Mouse (Mus musculus) adrenal gland, postnatal 14 days (tissue): ENCODE data around the gene Opcml. TPM values are rescaled to one million over a fixed set of nuclear protein-coding genes. Genes with fewer than 3 reads are reported as not detected.

ENCODE experiments used
- DNase-seq: peaks from one replicate; pipeline ENCODE4 v3.0.0; 2021; ENCODE audit warnings: mixed read lengths
- total RNA-seq: library from RNA; stranded (reverse); gene quantifications from 2 replicates; pipeline ENCODE4 v1.2.3, GENCODE M21; 2021

Gene Opcml
- total RNA-seq, 1 experiment from 2014 or later: 1.4 TPM

DNA sequence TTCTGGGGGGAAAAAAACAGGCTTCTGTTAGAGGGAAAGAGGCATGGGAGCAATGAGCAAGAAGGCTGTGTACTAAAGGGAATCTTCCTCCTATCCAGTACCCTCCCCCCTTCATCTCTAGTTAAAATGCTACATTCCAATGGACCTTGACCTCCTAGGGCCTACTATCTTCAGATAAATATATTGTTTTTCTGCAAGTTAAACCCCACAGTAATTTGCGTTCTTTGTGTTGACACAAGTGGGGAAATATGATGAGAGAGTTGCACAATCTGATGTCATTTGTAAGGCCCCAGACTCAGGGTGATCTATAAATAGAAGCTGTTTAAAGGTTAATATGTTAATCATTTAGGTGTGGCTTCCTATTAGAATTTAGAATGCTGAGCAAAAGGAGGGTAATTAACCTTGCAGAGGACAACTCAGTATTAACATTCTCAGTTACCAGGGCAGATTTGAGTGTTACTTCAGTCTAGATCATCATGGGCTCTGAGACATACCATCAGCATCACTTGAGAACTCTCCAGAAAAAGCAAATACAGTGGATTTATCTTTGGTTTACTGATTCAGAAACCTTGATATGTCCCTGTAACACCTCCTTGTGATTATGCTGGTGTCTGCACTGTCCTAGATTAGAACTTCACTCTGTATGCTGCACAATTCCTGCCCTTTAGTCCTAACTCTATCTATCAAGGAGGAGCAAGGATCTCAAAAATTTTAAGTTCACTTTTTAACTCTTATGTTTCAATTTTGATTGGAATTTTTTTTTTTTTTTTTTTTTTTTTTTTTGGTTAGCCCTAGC lies 762.0 kb downstream of the Opcml start:
- no peak for DNase-seq

DNA sequence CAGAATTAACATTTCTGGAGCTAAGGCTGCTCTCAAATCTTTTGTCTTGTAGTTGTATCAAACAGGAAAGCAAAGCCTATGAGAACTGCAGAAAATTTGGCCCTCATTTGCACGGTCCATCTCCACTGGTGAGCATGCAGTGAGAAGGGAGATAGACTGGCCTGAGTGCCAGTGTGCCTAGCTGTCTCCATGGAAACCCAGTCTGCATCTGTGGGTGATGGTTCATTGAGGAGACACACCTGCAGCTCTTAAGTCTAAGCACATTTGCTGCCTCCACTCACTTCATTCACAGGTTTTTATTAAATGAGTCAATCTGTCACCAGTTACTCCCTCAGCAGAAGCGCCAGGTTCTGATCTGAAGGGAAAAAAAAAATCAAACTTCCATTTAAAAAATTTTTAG lies 768.1 kb downstream of the Opcml start:
- no peak for DNase-seq

DNA sequence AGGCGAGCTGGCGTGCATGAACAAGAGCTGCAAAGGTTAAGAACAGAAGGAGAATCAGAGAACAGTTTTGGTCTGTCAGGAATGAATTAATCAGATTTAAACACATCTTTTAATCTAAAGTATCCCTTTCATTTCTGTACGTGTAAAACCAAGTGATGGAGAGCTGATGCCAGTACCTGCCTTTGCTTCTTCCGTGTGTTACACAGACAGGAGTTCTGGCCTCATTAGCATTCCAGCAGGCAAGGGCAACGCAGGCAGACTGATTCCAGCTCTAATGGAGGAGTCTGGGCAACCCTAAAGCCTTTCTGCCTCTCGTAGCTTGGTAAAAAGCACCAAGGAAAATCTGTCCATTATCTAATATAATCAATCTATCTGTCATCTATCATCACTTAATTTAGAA lies 771.2 kb downstream of the Opcml start:
- DNase-seq: no peak

DNA sequence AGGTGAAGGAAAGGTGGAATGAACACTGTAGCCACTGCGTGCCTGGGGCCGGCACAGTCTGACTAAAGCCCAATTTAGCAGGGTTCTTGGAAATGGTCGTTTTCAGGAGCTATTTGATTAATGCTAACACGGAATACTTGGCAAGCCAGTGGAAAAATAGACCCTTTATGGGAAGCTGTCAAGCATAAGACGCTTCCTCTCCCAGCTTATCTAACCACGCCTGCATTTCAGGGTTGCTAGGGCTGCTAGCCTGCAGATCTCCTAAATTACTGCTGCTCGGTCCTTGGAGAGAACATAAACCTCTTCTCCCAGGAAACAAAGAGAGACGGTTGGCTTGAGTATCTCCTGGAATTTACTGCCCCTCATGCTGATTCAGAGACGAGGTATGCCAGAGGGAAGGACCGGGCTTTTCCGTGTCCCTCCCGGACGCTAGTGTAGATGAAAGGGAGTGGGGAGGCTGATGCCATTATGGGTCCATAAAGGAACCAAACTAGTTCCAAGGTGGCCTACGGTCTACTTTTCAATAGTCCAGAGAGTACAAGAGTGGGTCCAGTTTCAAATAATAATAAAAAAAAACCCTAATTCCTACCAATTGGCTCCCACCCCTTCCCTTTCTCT lies 772.6 kb downstream of the Opcml start:
- DNase-seq: no peak

GRCm38 (mm10) chr9:28569041-28569522 lies 778.5 kb downstream of the Opcml start:
- no peak for DNase-seq

DNA sequence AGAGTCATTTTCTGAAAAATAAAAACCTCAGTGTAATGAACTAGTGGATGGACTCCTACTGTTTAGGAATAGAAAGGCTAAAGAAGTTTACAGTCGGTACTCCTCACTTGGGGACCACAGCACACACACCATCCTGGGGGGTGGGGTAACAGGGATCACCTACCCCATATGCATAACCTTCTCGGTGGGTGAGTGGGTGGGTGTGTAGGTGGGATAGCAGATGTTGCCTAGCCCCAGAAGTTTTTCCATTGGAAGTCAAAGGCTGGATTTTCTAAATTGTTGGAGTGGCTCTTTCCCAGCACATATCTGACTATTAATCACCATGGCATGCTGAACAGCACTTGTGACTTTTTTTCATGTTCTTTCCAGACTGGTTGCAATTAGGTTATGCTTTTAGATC lies 779.2 kb downstream of the Opcml start:
- DNase-seq: no peak

DNA sequence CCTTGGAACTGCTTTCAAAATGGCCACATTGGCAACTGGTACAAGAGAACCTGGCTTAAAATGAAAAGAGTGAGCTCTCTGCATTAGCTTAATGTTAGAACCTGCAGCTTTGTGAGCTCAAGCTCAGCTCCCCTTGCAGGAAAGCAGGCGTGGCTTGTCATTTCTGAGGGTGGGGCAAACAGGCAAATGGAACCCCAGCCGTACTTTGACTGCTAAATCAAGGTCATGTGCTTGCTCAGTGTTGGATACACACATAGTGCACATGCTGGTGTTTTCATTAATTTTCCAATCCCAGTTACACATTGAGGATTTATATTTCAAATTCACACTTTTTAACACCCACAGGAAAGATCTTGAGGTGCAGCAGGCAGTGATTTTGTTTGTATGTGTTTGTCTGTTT lies 781.1 kb downstream of the Opcml start:
- DNase-seq: no peak

DNA sequence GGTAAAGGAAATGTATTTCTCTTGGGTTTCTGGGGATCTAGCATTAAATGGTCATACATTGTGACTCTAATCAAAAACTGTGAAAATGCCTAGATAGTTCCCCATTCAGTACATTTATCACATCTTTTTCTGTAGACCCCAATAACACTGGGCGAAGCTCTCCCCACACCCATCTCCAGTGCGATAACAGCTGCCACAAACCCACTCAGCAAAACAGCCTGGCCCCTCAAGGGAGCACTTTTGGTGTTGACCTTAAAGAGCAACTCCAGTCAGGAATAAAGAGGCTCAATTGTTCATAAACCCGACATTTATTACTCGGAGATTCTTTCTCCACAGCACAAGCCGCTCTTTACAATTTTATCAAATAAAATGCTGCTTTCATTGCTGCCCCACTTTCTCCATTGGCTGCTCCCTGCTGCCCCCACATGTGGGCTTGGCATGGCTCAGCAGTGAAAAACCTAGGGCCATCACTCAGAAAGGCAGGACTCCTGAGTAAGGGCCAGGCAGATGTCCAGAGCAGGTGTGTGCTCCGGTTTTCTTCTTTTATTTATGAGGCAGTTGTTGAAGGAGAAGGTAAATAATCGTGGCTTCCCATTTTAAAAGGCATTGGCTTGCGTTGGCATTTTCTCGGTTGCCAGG lies 781.7 kb downstream of the Opcml start:
- DNase-seq: no peak

DNA sequence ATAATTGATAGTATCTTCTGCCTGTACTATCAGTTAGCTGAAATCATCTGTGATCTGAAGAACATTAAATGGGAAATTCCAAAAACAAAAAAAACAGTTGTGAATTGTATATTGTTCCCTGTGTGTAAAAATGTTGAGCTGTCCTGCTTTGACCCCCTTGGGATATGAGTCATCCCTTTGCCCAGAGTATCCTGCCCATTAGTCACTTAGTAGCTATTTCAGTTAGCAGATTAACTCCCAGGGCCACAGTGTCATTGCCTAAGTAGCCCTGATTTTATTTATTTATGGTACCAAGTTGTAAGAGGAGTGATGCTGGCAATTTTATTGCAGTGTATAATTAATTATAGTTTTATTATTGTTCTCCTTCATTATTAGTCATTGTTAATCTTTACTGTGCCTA lies 788.2 kb downstream of the Opcml start:
- peak; percentile 15 for DNase-seq

DNA sequence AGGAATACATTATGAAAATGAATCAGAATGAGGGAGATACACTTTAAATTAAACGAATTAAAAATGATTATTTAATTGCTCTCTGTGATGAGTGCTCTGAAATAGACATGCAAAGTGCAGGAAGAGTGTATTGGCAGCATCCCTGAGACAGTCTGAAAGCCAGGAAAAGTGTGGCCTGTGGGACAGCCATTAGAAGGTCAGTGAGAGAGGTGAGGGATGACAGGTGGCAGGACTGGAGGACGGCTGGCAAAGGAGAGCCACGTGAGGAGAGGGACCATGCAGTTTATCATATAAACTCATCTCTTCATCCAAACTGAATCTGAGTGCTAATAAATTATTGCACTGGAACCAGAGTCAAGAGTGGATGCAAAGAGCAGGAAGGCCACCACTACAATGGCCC lies 796.7 kb downstream of the Opcml start:
- no peak for DNase-seq

DNA sequence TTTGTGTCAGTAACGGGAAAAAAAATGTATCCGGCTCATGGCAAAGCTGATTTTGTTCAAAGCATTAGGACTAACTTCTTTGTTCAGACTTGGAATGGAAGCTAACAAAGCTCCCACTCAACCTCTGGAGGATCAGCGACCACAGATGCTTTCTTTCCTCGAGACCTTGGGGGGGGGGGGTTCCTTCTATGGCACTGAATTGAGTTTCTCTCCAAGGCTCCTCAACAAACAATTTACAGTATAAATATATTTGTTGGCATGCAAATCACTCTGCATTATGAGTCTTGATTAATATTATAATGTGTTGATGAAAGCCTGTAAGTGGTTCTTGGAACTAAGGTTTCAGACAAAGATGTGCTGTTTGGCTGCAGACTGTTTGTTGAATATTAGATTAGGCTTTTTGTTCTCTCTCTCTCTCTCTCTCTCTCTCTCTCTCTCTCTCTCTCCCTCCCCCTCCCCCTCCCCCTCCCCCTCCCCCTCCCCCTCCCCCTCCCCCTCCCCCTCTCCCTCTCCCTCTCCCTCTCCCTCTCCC lies 797.3 kb downstream of the Opcml start:
- no peak for DNase-seq

GRCm38 (mm10) chr9:28588488-28588887 lies 797.9 kb downstream of the Opcml start:
- DNase-seq: no peak

DNA sequence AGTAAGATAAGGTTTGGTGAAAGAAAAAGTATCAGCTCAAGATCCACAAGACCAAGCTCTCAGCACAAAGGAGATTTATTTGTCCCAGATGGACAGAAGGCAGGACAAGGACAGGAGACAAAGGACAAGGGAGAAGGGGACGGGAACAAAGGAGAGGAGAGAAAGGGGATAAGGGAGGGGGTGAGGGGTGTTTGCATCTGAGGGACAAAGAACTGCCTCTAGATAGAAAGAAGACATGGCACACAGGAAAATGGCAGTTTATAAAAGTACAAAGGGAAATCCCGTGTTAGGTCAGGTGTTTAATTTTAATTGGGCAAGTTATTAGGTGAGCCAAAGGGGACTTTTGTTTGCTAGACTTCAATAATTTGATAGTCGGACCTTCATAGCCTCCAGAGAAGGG lies 801.6 kb downstream of the Opcml start:
- DNase-seq: no peak

DNA sequence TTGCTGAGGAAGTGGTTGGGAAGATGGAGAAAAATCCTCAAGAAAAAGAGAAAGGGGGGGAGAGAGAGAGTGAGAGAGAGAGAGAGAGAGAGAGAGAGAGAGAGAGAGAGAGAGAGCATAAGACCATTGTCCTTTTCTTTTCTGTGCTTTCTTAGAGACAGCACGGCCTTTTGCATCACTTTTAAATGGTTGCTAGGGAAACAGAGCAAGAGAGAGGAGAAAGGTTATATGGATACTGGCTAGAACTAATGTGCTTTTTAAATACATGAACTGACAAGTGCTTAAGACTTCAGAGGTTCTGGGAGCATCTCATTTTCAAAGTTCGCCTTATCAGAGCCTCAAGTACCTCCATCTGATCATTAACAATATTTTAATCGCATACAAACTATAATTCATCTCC lies 804.5 kb downstream of the Opcml start:
- DNase-seq: no peak

- DNase-seq: no peak
These were observed 815.0 kb downstream of the Opcml start for GRCm38 (mm10) chr9:28605561-28605960.

- no peak for DNase-seq
These were observed 823.4 kb downstream of the Opcml start for GRCm38 (mm10) chr9:28613683-28614620.

DNA sequence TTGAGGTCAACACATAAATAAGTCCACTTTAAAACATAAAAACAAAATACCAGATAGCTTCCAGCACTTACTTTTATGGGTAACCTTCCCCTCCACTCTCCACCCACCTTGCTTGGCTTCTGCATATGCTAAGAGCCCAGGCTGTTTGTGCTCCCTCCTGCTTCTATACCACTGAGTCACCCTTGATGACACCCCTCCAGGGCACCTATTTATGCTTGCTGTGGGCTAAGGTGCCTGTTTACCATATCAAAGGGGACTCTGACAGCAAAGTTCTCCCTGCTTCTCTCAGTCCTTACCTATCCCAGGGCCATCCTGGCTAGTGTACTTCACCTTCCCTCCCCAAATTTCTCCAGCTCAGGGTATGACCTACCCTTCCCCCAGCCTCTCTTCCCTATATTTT lies 824.9 kb downstream of the Opcml start:
- no peak for DNase-seq

- no peak for DNase-seq
These were observed 827.1 kb downstream of the Opcml start for GRCm38 (mm10) chr9:28617666-28618065.

DNA sequence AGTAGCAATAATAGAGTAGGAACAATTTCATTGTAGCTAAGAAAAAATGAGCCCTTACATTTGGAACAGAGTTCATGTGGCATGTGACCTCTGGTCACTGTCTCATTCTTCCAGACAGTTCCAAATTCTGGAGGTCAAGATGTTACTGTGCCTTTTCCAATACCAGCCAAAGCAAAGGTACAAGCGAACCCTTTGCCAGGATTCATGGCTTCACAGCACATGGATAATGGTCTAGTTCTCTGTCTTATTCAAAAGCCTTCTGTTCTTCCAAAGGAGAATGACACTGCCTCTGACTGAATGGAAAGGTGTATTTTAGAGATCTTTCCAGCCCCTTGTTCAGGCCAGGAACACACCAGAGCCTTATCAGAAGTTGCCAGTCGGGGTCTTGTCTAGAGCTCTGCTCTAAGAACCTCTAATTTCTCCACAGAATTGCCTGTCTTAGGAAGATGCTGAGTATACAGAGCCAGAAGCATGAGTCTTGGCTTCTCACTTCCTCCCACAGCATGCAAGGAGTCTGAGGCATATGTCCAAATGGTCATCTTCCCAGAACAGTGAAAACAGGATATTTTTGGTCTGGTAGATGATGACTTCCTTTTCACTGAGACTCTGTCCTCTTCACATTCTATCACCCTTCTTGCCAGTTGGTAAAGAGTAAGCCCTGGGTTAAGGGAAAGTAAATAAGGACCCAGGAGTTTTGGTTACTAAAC lies 827.8 kb downstream of the Opcml start:
- DNase-seq: no peak

DNA sequence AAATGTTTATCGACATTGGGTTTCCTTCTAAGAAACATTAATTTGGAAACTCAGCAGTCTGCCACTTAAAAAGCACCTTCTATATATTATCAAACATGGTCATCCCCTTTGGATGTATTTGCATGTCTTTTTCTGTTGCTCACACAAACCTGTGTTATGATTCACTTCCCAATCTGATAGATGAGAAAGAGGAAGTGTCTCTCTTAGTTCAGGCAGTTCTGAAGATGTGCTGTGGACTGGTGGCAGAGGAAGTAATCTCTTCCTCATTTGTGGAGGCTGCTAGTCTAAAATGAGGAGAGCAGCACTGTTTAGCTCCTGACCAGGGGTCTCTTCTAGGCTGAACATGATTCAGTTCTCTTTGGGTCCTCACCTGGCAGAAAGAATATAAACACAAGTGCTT lies 831.4 kb downstream of the Opcml start:
- no peak for DNase-seq

DNA sequence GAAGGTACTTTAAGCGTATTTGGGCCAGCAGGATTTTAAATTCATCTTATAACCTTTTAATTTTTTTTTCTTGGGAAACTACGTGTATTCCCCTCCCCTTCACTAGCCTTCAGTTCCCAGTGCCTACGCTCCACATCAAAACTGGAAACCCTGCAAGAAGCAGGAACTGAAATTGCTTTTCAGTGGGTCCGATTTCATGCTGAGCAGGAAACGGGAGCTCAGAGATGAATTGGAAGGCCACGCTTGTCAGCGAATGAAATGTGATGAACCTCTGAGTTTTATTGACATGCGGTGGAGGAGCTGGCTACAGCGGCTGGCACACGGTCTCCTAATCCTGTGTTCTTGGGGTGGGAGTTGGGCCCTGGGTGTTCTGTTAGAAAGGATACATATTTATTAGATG lies 834.3 kb downstream of the Opcml start:
- no peak for DNase-seq
